Mouse (Mus musculus) heart, adult 2 months (tissue): ENCODE results near the gene Dlg3.

ENCODE experiments used
- CTCF ChIP-seq: fragments of 200-600 bp; IDR thresholded peaks from 2 replicates; pipeline ENCODE4 v1.8.1; 2022; ENCODE audit warnings: antibody characterized with exemption, mild to moderate bottlenecking, moderate library complexity
- EP300 ChIP-seq: fragments of 200-500 bp; IDR thresholded peaks from 2 replicates; pipeline ENCODE4 v1.6.1; 2011; ENCODE audit warnings: low read depth, low read length, control low read depth; ENCODE audit not compliant: insufficient read depth
- POLR2A ChIP-seq: fragments of 200-500 bp; IDR thresholded peaks from 2 replicates; pipeline ENCODE4 v1.6.1; 2011; ENCODE audit warnings: mild to moderate bottlenecking, low read depth, low read length, control low read depth; ENCODE audit not compliant: insufficient read depth

GRCm38 (mm10) chrX:100800643-100801042 lies 33.1 kb downstream of the Dlg3 start:
- TF ChIP-seq CTCF = no peak
- no peak for TF ChIP-seq POLR2A
- no peak for TF ChIP-seq EP300
